Mouse (Mus musculus): ENCODE results near the gene Map4.

Gene Map4

DNA sequence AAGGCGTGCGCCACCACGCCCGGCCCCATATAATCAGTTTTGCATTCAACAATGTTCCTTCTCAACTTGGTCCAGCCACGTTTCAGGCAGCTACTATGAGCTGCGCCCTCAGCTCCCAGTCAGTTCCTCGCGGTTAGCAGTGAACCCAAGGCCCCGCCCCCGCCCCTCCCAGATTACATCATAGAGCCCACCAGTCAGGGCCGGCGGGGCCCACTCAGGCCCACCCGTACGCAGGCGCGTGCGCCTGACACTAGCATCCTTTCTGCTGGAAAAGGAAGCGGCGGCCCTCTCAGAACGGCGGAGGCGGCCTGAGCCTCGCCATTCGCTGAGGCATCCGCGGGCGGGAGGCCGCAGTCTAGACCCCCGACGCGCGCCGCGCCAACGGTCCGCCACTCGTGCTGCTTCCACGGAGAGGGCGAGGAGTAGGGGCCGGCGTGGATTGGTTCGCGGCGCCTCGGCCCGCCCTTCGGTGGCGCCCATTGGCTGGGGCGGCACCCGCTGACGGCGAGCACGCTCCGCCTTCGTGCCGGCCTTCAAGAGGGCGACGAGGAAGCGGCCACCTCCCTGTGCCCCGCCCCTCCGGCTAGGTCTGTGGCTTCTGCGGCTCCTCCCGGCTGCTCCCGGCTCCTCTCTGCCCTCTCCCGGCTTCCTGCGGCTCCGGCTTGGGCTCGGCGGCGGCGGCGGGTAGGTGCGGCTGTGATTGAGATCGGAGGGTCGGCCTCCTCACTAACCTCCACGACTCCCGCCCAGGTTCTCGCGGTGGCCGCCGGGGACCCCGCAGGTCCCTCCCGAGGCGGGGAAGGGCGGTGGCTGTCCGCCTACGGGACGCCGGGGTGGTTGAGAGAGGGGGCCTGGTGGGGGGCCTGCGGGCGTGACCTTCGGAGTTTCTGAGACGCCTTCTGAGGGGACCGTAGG lies at the start of gene Map4:
Map4 (plus strand) TSS at position 204 of the 915 bp plus-strand sequence.
- peak; percentile 98 to 99 for DNase-seq

DNA sequence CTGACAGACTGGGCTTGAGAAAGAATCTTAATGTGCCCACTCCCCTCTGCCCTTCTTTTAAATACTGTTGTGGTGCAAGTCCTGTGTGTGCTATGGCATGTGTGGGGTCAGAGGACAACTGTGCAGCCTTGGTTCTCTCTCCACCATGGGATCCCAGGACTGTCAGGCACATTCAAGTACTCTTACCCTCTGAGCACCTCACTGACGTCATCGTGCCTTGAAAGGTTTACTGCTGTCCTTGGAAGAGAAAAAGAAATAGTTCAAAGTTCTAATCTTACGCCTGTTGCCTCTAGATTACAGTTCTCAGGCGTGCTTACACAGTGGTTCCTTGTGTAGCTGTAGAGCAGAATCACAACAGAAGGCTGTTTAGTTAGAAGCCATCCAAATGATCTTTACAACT lies 45.0 kb upstream of the Map4 start:
- DNase-seq: no peak

DNA sequence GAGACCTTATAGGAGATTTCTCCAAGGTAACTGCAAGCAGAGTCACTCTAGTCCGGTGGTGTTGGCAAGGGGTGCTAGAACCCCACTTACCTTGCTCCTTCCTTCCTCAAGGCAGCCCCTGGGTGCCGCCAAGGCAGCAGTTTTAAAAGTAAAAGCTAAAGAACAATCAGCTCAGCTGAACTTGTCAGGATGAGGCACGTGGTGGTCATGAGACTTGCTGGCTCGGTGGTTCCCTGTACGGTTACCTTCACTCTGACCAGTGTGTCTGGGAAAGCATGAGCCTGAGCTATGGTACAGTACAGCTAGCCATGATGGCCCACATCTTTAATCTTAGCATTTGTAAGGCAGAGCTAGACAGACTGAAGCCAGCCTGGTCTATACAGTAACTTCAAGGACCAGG lies 43.9 kb upstream of the Map4 start:
- DNase-seq: no peak

DNA sequence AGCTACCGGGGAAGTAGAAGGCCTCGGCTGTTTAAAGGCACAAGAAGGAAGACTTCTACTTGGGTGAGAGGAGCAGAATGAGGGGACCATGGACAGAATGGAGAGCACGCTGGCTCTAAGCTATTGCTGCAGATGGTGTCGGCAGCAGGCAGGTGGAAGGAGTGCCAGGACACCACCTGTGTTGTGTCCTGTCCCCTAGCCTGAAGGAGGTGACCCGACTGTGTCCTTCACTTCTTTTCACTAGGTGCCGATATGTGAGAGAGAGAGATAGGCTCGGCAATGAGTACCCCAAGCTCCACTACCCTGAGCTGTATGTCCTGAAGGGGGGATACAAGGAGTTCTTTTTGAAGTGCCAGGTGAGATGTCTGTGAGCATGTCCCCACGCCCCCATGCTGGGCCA lies 39.8 kb upstream of the Map4 start:
- DNase-seq: peak; percentile 58 to 72

DNA sequence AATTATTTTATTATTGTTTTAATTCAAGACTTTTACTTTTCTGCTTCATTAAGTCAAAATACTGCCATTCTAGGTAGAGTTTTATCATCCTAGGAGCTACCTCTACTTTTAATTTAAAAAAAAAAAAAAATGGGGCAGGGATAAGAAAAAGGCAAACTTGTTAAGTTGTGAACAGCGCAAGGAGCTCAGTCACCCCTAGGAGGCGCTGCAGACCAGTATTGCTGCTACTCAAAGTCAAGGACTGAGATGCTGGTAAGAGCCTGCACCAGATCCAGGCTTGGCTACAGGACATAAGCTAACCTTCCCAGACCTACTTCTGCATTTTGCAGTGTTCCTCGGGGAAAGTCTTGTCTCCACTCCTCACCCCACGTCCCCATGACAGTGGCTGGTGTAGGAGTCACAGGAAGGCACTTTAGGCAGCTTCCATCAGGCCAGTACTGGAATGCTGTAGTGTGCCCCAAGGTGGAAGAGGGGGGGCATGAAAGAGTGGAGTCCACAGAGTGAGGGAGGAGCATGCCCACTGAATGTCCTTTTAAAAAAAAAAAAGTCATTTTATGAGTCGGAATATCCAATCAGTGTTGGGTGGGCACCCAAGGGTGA lies 38.5 kb upstream of the Map4 start:
- peak; percentile 83 to 90 for DNase-seq

DNA sequence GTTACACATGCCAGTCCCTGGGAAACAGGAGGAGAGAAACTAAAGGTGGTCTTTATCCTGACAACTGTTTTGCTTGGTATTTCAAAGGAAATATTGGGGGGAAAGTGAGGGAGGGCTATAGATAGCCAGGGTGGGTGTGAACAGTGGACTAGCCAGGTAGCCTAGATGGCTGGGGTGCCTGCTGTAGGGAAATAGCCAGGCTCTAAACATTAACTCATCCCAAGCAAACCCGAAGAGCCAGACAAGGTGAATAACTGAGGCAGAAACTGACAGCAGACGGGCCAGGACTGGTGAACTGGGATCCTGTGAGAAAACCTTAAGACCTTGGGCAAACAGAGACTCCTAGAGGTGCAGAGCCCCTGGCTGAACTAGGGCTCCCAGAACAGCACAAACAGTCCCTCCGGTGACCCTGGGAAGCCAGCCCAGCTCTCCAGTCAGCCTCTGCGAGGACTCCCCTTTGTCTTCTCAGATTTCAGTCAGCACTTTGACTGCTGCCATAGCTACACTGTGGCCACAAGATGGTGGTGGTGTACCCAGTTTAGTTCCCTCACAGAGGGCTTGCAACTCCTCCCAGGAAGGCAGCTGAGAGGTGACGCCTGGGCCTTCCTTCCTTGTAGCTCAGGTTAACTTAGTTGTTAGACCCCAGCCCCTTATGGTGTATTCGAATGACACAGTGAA lies 36.7 kb upstream of the Map4 start:
- DNase-seq: peak; percentile 34 to 68

DNA sequence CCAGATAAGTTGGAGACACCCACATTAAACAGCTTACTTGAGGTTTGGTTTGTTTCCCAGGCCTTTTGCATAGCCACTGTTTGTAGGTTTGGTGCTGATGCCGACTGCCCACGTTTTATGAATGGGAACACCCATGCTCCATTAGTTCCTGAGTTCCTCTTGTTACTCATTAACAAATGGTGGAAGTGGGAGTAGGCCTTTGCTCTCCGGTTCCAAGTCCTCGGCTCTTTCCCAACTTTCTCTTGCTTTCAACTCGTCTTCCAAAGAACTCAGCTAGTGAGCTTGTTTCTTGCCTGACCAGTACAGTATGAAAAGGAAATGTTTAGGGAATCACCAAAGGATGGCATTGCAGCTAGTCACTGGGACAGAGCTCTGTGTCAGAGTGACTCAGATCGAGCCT lies 35.7 kb upstream of the Map4 start:
- no peak for DNase-seq

DNA sequence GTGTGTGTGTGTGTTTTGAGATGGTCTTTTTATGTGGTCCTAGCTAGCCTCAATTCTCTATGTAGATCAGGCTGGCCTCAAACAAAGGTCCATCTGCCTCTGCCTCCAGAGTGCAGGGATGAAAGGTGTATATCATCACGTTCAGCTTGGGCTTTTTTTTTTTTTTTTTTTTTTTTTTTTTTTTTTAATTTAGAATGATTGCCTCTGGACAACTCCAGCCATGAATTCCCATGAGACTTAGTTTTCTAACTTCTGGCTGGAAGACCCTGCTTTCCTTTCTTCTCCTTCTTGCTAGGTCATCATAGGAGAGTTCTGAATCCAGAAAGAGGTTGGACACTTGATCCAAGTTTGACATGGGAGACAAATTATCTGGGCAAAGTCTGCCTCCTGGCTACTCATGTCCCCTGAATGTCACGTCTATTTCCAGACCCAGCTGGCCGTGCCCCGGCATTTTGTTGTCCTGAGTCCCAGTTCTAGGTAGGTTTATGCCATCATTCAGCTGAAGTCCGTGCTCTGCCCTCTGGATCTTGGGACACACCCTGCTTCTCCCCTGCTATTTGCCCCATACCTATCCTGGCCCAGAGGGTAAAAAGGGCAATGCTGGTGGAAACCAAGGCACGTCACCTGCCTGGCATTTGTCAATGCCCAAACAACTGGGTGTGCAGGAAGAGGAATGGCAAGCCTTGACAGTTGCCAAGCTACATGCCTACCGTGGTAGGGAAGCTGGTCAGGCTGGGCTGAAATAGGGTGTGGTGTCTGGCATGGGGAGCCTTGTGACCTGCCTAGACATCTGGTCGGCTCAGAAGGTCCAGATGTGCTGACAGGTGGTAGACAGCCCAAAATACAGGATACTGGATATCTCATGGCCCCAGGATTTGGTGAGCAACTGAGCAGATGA lies 34.8 kb upstream of the Map4 start:
- no peak for DNase-seq

DNA sequence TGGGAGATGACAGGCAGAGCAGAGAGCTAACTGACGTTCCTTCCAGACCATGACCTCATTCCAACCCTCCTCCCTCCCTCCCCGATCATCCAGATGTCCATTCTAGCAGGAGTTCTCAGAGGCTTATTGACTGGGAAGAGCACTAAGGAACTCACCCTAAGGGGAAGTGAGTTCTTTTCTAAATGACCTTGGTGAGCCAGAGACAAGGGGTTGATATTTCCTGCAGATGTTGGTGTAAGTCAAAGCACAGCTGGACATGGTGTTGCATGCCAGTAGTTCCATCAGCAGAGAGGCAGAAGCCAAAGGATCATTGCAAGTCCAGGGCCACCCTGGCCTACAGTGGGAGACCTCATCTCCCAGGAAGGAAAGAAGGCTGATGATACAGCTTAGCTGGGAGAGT lies 33.2 kb upstream of the Map4 start:
- no peak for DNase-seq

DNA sequence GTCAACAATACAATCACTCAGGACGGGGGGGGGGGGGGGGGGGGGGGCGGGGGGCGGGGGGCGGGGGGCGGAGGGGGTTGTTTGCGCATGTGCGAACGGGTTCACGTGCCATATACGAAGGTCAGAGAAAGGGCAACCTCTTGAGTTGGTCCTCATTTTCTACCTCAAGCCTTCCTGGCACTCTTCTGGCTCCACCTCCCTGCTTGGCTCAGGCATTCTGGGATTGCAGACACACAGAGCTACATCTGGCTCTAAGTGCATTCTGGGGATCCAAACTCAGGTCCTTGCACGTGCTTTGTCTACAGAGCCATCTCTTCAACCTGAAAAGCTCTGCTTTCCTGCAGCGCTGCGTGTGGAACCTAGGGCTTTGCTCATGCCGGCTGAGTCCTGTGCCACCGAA lies 31.9 kb upstream of the Map4 start:
- DNase-seq: no peak

DNA sequence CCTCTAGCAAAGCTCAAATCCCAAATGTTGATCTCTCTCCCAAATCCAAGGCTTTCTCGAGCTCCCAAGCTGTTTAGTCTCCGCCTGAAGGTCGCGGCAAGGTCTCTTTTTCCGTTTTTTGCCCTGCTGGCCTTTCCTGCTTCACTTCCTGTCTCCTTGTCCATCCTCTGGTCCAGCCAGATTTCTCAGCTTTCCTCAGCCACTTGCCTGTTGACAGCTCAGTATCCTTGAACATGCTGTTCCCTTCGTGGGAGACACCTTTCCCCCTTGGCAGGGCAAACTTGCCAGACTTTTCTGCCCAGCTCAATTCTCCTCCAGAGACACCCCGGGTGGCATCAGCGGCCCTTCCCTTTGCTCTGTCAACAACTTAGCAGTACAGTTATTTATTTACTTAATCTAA lies 31.5 kb upstream of the Map4 start:
- DNase-seq: no peak

DNA sequence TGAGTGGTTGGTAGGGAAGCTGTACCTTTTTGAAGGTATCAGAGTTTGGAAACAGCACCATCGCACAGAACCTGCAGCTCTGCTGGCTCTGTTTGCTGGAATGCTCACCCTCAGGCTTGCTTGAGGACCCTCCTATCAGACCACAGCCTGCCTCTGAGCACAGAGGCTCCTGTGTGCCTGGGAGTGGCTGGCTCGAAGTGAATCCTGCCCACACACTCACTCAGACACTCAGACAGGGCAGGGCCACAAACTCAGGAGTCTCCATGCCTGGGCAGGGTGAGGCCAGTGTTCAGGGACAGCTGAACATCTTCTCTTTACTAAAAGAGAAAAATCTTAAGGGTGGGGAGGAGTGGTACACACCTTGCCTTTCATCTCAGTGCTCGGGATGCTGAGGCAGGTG lies 30.7 kb upstream of the Map4 start:
- no peak for DNase-seq

DNA sequence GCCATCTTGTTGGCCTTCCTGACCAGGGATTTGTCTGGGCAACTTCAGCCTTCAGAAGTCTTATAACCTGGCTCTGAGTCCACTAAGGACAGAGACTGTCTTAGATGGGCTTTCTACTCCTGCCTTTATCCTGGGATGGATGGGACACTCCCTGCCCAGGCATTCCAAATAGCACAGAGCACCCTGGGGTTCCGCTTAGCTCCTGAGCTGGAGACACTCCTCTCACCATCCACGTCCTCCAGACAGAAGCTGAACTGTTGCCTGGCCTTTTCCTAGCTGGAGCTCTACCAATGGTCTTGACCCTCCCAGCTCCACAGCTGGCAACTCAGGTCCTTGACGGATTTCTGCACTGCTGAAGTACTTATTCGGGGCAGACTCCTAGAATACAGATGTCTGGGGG lies 29.0 kb upstream of the Map4 start:
- DNase-seq: no peak

DNA sequence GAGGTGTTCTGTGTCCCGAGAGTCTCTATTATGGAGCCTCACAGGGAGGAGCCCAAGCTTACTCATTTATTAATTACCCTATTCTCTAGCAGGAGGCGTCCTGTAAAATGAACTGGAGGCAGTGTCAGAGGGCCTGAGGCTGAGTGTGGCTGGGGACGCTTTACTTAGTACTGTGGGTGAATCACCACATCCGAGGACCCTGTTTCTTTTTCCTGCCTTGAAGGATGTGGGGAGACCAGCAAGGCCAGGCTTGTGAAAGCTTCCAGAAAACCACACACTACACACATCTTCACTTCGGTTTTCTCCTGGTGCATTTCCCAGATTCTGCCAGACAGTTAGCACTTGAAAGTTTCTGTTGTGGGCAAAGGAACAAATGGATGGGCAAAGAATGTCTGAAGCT lies 28.5 kb upstream of the Map4 start:
- DNase-seq: no peak

DNA sequence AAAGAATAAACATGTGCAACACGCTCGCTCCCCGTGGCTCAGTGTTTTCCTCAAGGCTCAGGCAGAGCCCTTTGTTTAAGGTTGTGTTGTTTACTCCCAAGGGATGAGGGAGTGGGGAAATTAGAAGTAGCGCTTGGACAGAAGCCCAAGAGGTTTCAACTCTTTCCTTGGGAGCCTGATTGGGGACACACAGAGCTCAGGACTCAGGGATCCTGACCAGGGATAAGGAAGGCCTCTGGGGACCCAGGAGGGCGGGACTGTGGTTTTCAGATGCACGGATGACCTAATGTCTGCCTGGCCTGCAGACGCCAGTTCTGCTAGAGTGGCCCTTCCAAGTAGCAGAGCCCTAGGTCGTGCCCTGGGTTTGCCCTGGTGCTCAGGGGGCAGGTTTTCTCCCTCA lies 24.0 kb upstream of the Map4 start:
- DNase-seq: no peak

DNA sequence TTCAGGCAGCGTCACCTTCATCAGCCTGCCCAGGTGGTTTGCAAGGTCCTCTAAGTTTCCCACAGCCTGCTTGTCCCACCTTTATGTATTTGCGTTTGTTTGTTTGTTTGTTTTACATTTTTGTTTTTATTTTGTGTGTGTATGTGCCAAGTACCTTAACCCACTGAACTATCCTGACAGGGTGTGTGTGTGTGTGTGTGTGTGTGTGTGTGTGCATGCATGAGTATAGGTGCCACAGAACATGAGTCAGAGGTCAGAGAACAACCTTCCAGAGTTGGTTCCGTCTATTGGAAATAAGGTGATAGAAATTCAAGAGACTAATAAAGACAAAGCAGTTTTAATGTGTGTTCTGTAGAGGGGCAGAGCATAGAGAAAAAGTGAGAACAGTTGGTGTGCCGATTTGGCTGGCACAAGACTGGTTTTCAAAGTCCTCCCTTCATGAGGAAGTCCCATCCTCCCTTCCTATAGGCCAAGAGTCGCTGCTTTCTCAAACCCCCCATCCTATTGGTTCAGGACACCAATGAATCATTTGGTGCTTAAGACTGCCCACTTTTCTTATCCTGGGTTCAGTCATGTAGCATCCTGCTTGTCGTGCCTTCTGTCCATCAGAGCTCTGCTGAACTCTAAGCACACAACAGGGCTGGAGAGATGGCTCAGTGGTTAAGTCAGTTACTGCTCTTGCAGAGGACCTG lies 23.3 kb upstream of the Map4 start:
- DNase-seq: no peak

DNA sequence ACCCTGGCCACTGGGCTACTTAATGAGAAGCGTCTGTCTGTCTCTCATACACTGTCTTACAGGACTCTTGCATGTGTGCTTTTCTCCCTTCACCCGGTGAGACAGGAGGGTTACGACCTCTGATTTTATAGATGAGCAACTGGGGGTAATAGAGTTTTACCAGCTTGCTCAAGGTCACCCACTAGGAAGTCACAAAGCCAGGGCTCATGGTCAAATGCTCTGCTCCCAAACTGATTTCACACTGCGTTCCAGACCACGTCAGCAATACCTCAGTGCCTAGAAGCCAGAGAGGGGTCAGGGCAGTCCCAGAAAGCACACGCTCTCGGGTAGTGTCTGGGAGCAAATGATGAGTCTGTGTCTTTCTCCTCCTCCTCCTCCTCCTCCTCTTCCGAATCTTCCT lies 22.2 kb upstream of the Map4 start:
- DNase-seq: no peak

DNA sequence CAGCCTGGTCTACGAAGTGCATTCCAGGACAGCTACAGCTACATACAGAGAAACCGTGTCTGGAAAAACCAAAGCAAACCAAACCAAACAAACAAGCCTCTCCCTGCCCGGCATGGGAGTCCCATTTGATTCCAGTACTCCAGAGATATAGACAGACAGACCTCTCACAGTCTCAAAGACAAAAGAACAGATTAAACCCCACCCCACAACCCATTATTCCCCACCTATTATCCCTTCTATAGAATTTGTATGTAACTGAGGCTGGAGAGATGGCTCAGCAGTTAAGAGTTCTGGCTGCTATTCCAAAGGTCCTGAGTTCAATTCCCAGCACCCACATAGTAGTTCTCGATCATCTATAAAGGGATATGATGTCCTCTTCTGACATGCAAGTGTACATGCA lies 21.3 kb upstream of the Map4 start:
- DNase-seq: no peak

DNA sequence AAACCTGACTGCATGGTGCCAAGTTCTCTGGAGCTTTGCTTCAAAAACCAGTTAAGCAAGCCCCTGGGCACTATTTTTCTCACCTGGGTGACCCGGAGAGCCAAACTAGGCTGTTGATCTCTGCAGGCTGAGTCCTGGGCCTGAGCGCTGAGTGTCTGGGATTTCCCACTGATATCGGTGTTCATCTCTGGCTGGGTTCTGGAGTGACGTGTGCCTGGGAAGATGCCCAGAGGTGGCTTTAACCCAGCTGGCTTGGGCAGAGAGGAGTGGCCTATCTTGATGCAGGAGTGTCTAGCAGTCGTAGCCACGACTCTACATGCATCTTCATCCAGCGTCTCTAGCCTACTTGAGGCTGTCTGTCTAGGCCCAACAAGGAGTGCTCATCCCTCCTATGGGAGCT lies 19.5 kb upstream of the Map4 start:
- DNase-seq: peak; percentile 19 to 26

DNA sequence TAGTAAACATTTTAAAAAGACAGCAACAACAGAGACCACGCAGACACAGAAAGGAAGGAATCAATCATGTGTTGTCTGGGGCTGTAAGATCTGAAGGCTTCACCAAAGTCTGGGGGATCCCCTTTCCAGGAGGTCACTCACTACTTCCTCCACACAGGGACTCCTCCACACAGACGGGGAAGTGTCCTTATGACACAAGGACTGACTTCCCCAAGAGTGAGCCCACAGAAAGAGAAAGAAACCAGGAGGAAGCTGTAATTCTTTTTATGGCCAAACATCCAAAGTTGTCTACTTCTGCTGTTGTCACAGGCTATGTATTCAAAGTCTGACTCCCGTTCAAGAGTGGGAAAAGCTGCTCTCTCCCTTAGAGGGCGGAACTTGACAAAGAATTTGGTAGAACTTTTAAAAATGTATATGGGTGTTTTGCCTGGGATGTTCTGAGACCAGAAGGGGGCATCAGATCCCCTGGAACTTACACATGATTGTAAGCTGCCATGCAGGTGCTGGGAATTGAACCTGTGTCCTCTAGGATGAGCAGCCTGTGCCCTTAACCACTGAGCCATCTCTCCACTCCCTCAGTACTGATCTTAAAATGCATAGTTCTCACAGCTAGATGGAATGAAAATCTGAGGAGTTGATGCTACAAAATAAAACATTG lies 16.9 kb upstream of the Map4 start:
- no peak for DNase-seq

DNA sequence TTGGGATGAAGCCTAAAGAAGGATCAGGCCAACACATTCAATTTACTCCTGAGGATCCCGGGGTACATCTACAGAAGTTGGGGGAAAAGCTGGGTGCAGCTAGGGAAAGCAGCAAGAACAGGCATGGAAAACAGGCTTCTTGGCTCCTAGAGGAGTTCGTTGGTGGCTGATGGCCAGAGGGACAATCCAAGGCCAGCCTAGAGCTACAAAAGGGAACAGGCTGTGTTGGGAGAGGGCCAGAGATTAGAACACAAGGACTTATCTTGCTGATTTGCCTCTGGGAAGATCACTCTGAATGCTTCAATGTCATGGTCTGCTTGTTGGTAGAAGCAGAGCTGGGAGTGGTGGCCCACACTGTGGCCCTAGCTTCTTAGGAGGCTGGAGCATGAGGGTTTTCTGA lies 13.3 kb upstream of the Map4 start:
- peak; percentile 11 to 26 for DNase-seq

DNA sequence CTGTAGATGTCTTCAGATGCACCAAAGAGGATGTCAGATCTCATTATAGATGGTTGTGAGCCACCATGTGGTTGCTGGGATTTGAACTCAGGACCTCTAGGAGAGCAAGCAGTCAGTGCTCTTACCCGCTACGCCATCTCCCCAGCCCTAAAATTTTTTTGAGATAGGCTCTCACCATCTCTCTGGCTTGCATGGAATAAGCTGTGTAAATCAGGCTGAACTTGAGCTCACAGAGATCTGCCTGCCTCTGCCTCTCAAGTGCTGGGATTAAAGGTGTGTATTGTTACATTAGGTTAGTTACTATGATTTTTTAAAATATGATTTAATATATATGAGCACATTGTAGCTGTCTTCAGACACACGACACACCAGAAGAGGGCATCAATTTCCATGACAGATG lies 2.1 kb upstream of the Map4 start:
- no peak for DNase-seq
